Mouse (Mus musculus) lung, postnatal 0 days (tissue): Measurements from ENCODE around the gene Stk35.
A peak's percentile ranks its signal among the peaks of the same experiment; 100 is the strongest.
"Not testable (repeated sequence)": the region's sequence is repeated elsewhere in the genome, so short reads cannot be mapped to it uniquely, and the experiment has no call there.

Experiments
- CTCF ChIP-seq: IDR thresholded peaks from 2 replicates; pipeline ENCODE4 v1.5.1; 2016; ENCODE audit warnings: antibody characterized with exemption, mild to moderate bottlenecking
- EP300 ChIP-seq: IDR thresholded peaks from 2 replicates; pipeline ENCODE4 v1.6.1; 2016; ENCODE audit warnings: antibody characterized with exemption, mild to moderate bottlenecking, control low read depth

GRCm38 (mm10) chr2:129849078-129849477, 48.8 kb downstream of the Stk35 start:
- TF ChIP-seq EP300: not testable (repeated sequence)
- TF ChIP-seq CTCF: peak; percentile 48
